Mouse (Mus musculus) CH12.LX (cell line): ENCODE data around the gene Gm11146.

Source experiments
- CTCF ChIP-seq, 2 experiments: IDR thresholded peaks in 1 of 2; conservative IDR thresholded peaks in 1 of 2; 2 replicates each; pipeline ENCODE4 v1.5.1; 2011 to 2012; ENCODE audit warnings: low read depth in 2 of 2, low read length in 2 of 2, improper control_type of control experiment in 1 of 2, inconsistent platforms in 1 of 2, mild to moderate bottlenecking in 1 of 2, moderate library complexity in 1 of 2
- E2F4 ChIP-seq: IDR thresholded peaks from 2 replicates; pipeline ENCODE4 v1.6.1; 2011; ENCODE audit warnings: low read depth, low read length, improper control_type of control experiment; ENCODE audit not compliant: insufficient replicate concordance
- EP300 ChIP-seq: IDR thresholded peaks from 2 replicates; pipeline ENCODE4 v1.6.1; 2011; ENCODE audit warnings: low read length, improper control_type of control experiment
- GABPA ChIP-seq: IDR thresholded peaks from 2 replicates; pipeline ENCODE4 v1.6.1; 2012; ENCODE audit warnings: low read depth, low read length, improper control_type of control experiment, inconsistent platforms; ENCODE audit not compliant: insufficient replicate concordance
- HCFC1 ChIP-seq: IDR thresholded peaks from 2 replicates; pipeline ENCODE4 v1.6.1; 2012; ENCODE audit warnings: low read depth, mild to moderate bottlenecking, inconsistent platforms, low read length, improper control_type of control experiment
- JUN ChIP-seq: IDR thresholded peaks from 2 replicates; pipeline ENCODE4 v1.6.1; 2011; ENCODE audit warnings: low read depth, mild to moderate bottlenecking, low read length, improper control_type of control experiment, moderate library complexity; ENCODE audit not compliant: insufficient read depth
- MAZ ChIP-seq: IDR thresholded peaks from 2 replicates; pipeline ENCODE4 v1.6.1; 2012; ENCODE audit warnings: low read depth, mild to moderate bottlenecking, inconsistent platforms, low read length, improper control_type of control experiment, moderate library complexity
- NELFE ChIP-seq: IDR thresholded peaks from 2 replicates; pipeline ENCODE4 v1.6.1; 2011; ENCODE audit warnings: low read depth, low read length, improper control_type of control experiment
- POLR2A ChIP-seq: IDR thresholded peaks from 2 replicates; pipeline ENCODE4 v1.6.1; 2011; ENCODE audit warnings: low read depth, mild to moderate bottlenecking, improper control_type of control experiment, low read length
- POLR2AphosphoS2 ChIP-seq: IDR thresholded peaks from 2 replicates; pipeline ENCODE4 v1.6.1; 2011; ENCODE audit warnings: low read depth, low read length, improper control_type of control experiment
- USF1 ChIP-seq: IDR thresholded peaks from 2 replicates; pipeline ENCODE4 v1.6.1; 2014; ENCODE audit warnings: low read depth, mild to moderate bottlenecking, inconsistent platforms, low read length, improper control_type of control experiment
- ZKSCAN1 ChIP-seq: IDR thresholded peaks from 2 replicates; pipeline ENCODE4 v1.6.1; 2012; ENCODE audit warnings: low read depth, inconsistent platforms, low read length, improper control_type of control experiment, borderline replicate concordance

DNA sequence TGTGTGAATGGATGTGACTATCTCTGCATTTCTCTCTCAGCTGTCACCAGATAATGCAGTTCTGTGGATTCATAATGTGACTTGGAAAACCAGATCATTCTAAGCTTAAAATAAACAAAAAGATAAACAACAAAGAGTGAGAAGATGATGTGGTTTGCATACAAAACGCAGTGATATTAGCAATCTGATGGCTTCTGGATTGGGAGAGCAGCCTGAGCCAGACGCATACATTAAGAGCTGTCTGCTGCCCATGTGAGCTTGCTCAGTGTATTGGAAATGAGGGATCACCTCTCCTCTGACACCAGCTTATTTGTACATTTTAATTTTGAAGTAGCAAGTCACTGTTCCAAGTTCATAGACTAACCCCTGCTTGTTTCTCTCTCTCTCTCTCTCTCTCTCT lies 46.3 kb upstream of the Gm11146 start:
- TF ChIP-seq CTCF (conservative IDR thresholded peaks at IDR 0.05 in 1 of 2, IDR thresholded peaks at IDR 0.05 in 1 of 2; ENCODE audit: low read depth in 2 of 2, low read length in 2 of 2), result no peak
- no peak for TF ChIP-seq ZKSCAN1
- TF ChIP-seq EP300, result no peak
- no peak for TF ChIP-seq POLR2A
- TF ChIP-seq MAZ, result no peak
- TF ChIP-seq HCFC1, result no peak
- TF ChIP-seq GABPA, result no peak
- TF ChIP-seq NELFE, result no peak
- no peak for TF ChIP-seq E2F4
- no peak for TF ChIP-seq POLR2AphosphoS2
- no peak for TF ChIP-seq USF1
- no peak for TF ChIP-seq JUN
